Mouse (Mus musculus) midbrain, embryonic 11.5 days (tissue): ENCODE data around the gene Map4. TPM values are rescaled to one million over a fixed set of nuclear protein-coding genes. Genes with fewer than 3 reads are reported as not detected.
"Not testable (repeated sequence)": the region's sequence is repeated elsewhere in the genome, so short reads cannot be mapped to it uniquely, and the experiment has no call there.

ENCODE experiments used
- ATAC-seq: fragments of 200-750 bp; cut with Nextera tagmentation; 2 replicates; pipeline ENCODE4 v1.8.0; 2017; ENCODE audit warnings: moderate TSS enrichment, moderate library complexity; ENCODE audit not compliant: low FRiP score
- DNase-seq: peaks from one replicate; pipeline ENCODE4 v3.0.0; 2015; ENCODE audit warnings: low spot score; ENCODE audit errors: missing footprints
- H3K27ac ChIP-seq: fragments of 300-500 bp; sonication (generic); 2 replicates; pipeline ENCODE4 v1.5.1; 2014; ENCODE audit warnings: low read depth, low read length
- H3K27me3 ChIP-seq: fragments of 300-500 bp; sonication (generic); 2 replicates; pipeline ENCODE4 v1.6.1; 2014; ENCODE audit warnings: mild to moderate bottlenecking, low read length, moderate library complexity, mixed read lengths; ENCODE audit not compliant: control insufficient read depth, insufficient read depth
- H3K36me3 ChIP-seq: fragments of 300-500 bp; sonication (generic); 2 replicates; pipeline ENCODE4 v1.6.1; 2014; ENCODE audit warnings: mild to moderate bottlenecking, low read length, moderate library complexity, mixed read lengths; ENCODE audit not compliant: control insufficient read depth, insufficient read depth
- H3K4me1 ChIP-seq: fragments of 300-500 bp; sonication (generic); 2 replicates; pipeline ENCODE4 v1.6.1; 2014; ENCODE audit warnings: low read length; ENCODE audit not compliant: control insufficient read depth, insufficient read depth
- H3K4me2 ChIP-seq: fragments of 300-500 bp; sonication (generic); 2 replicates; pipeline ENCODE4 v1.6.1; 2014; ENCODE audit warnings: mild to moderate bottlenecking, moderate library complexity
- H3K4me3 ChIP-seq: fragments of 300-500 bp; sonication (generic); 2 replicates; pipeline ENCODE4 v1.5.1; 2014; ENCODE audit warnings: low read depth, low read length
- H3K9ac ChIP-seq: fragments of 300-500 bp; sonication (generic); 2 replicates; pipeline ENCODE4 v1.6.1; 2014; ENCODE audit warnings: low read length
- H3K9me3 ChIP-seq: fragments of 300-500 bp; sonication (generic); 2 replicates; pipeline ENCODE4 v1.6.1; 2016; ENCODE audit warnings: low read length; ENCODE audit not compliant: control insufficient read depth
- WGBS: fragments of 180-500 bp; shearing (Covaris S2); extraction: QIAGEN DNeasy Blood & Tissue Kit; methylation state at CpG from one replicate; pipeline ENCODE4 v1.1.7; 2014; 5-methylcytosine and 5-hydroxymethylcytosine counted together
- polyA plus RNA-seq: library from polyadenylated mRNA; unstranded; fragments of >200 nt; fragmentation: Nextera tagmentation; extraction: Ambion mirVana; gene quantifications from 2 replicates; pipeline ENCODE4 v1.2.1, GENCODE M21; 2014

Gene Map4
- polyA plus RNA-seq, 1 experiment from 2014 or later: 81.4 TPM

DNA sequence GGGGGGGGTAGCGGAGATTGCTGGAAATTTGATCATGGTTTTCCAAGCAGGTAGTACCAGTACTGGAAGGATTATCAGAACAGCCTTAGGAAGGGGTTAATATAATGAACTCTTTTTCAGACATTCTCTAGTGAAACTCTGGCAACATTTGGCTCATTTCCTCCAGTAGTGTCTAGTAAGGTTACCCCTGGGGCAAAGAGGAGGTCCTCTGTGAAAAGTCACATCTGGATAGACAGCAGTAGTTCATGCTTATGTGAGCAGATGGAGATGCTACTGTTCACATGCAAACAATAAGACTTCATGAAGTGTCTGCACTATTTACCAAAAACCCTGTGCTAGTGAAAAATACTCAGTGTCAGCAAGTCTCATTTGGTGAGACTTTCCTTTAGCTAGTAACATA, 125.9 kb downstream of the Map4 start:
- Histone ChIP-seq H3K9ac (no peak overlapping the region), H3K9me3 (no peaks in the 10 kb centered on the region), H3K4me2 (no peak overlapping the region), H3K4me3 (no peak overlapping the region), H3K36me3 (no peaks in the 10 kb centered on the region), H3K4me1 (peaks cover 26% of the 10 kb centered on the region), H3K27me3 (no peaks in the 10 kb centered on the region), H3K27ac (no peak overlapping the region)
- 93% methylated on average over 1 of the region's 1 CpGs for WGBS
- ATAC-seq (no peak), DNase-seq (no peak)

DNA sequence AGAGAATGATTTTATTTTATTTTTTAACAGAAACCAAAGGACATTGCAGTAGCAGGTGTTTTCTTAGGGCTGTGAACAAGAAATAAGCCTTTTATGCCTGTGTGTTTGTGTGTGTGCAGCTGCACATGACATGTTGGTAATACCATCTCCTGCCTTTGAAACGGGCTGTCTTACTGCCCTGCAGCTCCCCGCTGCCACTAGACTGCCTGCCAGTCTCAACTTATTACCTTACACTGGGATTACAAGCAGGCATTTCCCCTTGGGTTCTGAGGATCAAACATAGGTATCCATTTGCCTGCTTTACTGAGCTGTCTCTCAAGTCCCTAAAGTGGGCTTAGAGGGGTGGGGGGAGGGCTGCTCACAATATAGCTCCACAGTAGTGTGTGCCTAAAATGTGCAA, 129.5 kb downstream of the Map4 start:
- no peak for ATAC-seq
- 60% methylated on average over 2 of the region's 2 CpGs for WGBS
- H3K9me3 ChIP-seq: no peaks in the 10 kb centered on the region
- H3K4me3 ChIP-seq: no peak overlapping the region
- no peaks in the 10 kb centered on the region for H3K27me3 ChIP-seq
- H3K4me2 ChIP-seq: no peak overlapping the region
- DNase-seq: no peak
- no peaks in the 10 kb centered on the region for H3K4me1 ChIP-seq
- no peak overlapping the region for H3K27ac ChIP-seq
- no peak overlapping the region for H3K9ac ChIP-seq
- no peaks in the 10 kb centered on the region for H3K36me3 ChIP-seq

DNA sequence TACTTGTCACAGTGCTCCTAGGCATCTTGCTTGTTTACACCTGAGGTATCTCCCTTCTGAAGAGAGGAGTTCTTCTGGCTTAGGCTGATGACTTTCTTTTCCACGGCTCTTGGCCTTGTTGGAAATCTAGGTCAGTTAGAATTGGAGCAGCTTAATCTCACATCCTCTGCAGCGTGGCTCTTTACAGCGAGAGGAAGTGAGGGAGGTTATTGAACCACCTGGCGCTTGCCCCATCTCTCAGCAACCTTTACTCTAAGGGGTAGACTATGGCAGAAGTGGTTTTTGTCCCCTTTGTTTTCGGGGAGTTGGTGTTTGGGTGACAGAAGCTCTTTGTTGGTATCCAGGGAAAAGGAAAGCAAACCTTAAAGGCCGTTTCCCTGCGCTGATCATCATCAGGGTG, 131.1 kb downstream of the Map4 start:
- Histone ChIP-seq H3K9me3 (no peaks in the 10 kb centered on the region), H3K9ac (no peak overlapping the region), H3K4me3 (no peak overlapping the region), H3K36me3 (no peaks in the 10 kb centered on the region), H3K27me3 (no peaks in the 10 kb centered on the region), H3K4me1 (no peaks in the 10 kb centered on the region), H3K4me2 (no peak overlapping the region), H3K27ac (no peak overlapping the region)
- WGBS: 86% methylated on average over 7 of the region's 7 CpGs
- DNase-seq (no peak), ATAC-seq (no peak)

DNA sequence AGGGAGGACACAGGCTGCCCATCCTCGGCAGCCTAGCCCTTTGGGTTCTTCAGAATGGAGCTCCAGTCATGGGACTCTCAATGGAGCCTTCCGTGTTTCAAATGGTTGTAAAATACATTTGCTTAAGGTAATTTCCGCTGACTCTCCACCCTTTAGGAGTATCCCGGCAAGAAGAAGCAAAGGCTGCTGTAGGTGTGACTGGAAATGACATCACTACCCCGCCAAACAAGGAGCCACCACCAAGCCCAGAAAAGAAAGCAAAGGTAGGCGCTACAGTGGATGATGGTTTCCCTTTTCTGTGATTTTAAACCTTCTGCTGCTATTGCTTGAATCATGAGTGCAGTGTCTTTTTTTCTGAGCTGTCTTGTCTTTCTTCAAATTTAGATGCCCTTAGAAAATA, 131.6 kb downstream of the Map4 start:
- no peaks in the 10 kb centered on the region for H3K27me3 ChIP-seq
- no peak overlapping the region for H3K4me2 ChIP-seq
- DNase-seq (peak; percentile 31), ATAC-seq (no peak)
- no peaks in the 10 kb centered on the region for H3K9me3 ChIP-seq
- H3K27ac ChIP-seq: no peak overlapping the region
- H3K4me1 ChIP-seq: no peaks in the 10 kb centered on the region
- no peak overlapping the region for H3K9ac ChIP-seq
- H3K4me3 ChIP-seq: no peak overlapping the region
- 92% methylated on average over 6 of the region's 6 CpGs for WGBS
- H3K36me3 ChIP-seq: no peaks in the 10 kb centered on the region

DNA sequence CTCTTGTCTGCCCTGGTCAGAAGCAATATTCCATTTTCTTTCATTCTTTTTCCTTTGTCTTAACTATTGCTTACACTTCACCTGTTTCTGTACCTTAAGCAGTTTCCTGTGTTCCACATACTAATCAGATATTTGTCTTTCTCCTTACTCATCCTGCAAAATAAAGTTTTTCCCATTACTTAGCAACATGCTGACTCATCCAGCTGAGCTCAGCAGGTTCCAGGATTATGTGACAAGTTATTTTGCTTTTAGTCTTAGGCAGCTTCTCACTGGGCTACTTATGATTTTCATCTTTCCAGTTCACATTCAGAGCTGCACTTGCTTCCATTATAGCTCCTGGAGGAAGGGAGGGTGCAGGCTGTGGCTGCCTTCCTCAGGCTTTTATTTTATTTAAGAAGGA, 133.4 kb downstream of the Map4 start:
- Histone ChIP-seq H3K4me2 (no peak overlapping the region), H3K4me1 (no peaks in the 10 kb centered on the region), H3K9ac (no peak overlapping the region), H3K27ac (no peak overlapping the region), H3K27me3 (no peaks in the 10 kb centered on the region), H3K4me3 (no peak overlapping the region), H3K9me3 (no peaks in the 10 kb centered on the region), H3K36me3 (peaks cover 3% of the 10 kb centered on the region; the same call in 1 of the 2 replicates)
- no peak for ATAC-seq
- peak; percentile 49 for DNase-seq

DNA sequence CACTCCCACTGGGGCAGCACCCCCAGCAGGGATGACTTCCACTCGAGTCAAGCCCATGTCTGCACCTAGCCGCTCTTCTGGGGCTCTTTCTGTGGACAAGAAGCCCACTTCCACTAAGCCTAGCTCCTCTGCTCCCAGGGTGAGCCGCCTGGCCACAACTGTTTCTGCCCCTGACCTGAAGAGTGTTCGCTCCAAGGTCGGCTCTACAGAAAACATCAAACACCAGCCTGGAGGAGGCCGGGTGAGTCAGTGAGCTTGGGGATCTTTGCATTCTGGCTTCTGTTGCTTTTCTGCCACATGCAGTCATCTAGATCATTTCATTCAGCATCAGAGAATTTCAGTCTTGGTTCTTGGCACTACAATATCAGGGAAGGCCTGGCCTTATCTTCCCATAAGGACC, 137.5 kb downstream of the Map4 start:
- Histone ChIP-seq H3K9ac (no peak overlapping the region), H3K4me3 (no peak overlapping the region), H3K4me1 (no peaks in the 10 kb centered on the region), H3K36me3 (peaks cover 3% of the 10 kb centered on the region; the same call in 1 of the 2 replicates), H3K9me3 (no peaks in the 10 kb centered on the region), H3K27me3 (no peaks in the 10 kb centered on the region), H3K27ac (no peak overlapping the region), H3K4me2 (no peak overlapping the region)
- ATAC-seq (no peak), DNase-seq (no peak)
- 89% methylated on average over 6 of the region's 6 CpGs for WGBS

DNA sequence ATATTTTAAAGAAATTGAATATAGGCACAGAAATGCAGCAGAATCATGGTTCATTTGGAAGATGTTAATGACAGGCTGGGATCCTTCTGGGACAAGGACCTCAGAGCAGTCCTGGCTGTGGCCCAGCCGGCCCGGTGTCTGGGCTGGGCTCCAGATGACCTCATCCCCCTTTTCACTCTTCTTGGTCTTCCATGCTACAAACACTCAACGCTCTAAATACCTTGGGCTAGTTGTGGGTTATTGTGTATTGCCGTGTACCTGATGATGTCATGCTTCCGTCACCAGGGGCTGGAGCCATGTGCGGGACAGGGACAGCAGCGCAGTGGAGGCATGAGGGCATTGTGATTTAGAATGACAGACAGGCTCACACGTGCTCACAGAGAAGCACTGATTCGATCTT, 139.1 kb downstream of the Map4 start:
- peaks cover 3% of the 10 kb centered on the region; the same call in 1 of the 2 replicates for H3K36me3 ChIP-seq
- H3K4me2 ChIP-seq: no peak overlapping the region
- H3K27me3 ChIP-seq: no peaks in the 10 kb centered on the region
- ATAC-seq (no peak), DNase-seq (no peak)
- no peak overlapping the region for H3K27ac ChIP-seq
- no peak overlapping the region for H3K4me3 ChIP-seq
- no peaks in the 10 kb centered on the region for H3K9me3 ChIP-seq
- WGBS: 94% methylated on average over 9 of the region's 9 CpGs
- H3K4me1 ChIP-seq: no peaks in the 10 kb centered on the region
- no peak overlapping the region for H3K9ac ChIP-seq

DNA sequence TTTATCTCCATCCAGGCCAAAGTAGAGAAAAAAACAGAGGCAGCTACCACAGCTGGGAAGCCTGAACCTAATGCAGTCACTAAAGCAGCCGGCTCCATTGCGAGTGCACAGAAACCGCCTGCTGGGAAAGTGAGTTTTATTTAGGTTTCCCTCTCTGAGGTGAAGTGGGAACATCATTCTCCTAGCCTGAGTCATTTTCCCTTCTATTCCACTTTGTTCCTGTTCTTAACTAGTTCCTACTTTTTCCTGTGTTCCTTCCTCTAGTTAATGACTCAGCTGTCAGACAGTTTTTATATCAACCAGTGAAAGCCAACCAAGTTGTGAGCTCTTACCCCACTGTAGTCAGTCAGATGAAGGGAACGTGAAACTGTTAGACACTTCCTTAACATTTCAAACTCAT, 139.8 kb downstream of the Map4 start:
- ATAC-seq (no peak), DNase-seq (no peak)
- Histone ChIP-seq H3K4me1 (no peaks in the 10 kb centered on the region), H3K4me2 (no peak overlapping the region), H3K36me3 (peaks cover 3% of the 10 kb centered on the region; the same call in 1 of the 2 replicates), H3K27me3 (no peaks in the 10 kb centered on the region), H3K27ac (no peak overlapping the region), H3K4me3 (no peak overlapping the region), H3K9ac (no peak overlapping the region), H3K9me3 (no peaks in the 10 kb centered on the region)
- 89% methylated on average over 4 of the region's 4 CpGs for WGBS

DNA sequence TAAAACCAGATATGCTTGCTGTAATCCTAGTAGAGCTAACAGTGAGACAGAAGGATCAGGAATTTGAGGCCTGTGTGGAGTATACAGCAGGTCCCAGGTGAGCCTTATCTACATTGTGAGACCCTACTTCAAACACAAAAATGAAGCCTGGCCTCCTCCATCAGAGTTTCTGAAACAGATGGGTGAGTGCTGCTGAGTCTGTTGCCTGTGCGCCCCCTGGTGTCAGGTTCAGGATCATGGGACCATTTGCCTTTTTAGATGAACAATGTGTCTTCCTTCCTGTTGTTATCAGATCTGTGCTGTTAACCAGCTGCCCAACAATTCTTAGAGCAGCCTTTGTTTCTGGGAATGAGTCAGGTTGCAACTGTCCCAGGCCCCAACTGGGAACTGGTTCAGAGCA, 140.6 kb downstream of the Map4 start:
- Histone ChIP-seq H3K36me3 (peaks cover 3% of the 10 kb centered on the region; the same call in 1 of the 2 replicates), H3K27ac (no peak overlapping the region)

DNA sequence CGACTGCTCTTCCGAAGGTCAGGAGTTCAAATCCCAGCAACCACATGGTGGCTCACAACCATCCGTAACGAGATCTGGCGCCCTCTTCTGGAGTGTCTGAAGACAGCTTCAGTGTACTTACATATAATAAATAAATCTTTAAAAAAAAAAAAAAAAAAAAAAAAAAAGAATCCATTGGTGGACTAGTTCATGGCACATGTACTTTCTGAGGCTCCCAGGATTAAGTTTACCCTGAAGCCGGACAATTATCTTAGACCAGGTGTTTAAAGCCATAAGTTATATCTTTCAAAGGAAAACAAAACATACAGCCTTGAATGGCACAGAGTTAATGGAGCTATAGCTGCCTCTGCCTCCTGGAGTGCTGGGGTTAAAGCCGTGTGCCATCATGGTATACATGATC, 145.2 kb downstream of the Map4 start:
- H3K9me3 ChIP-seq, H3K4me2 ChIP-seq, ATAC-seq, H3K27me3 ChIP-seq, H3K27ac ChIP-seq, H3K9ac ChIP-seq, H3K4me1 ChIP-seq, DNase-seq, H3K4me3 ChIP-seq, H3K36me3 ChIP-seq: not testable (repeated sequence)
- WGBS: 88% methylated on average over 4 of the region's 7 CpGs

More for the DNA sequence above, 140.6 kb downstream of the Map4 start:
- peak; percentile 62 for ATAC-seq
- 0% methylated on average over 1 of the region's 1 CpGs for WGBS
- H3K4me3 ChIP-seq: no peak overlapping the region
- H3K27me3 ChIP-seq: no peaks in the 10 kb centered on the region
- no peaks in the 10 kb centered on the region for H3K9me3 ChIP-seq
- no peaks in the 10 kb centered on the region for H3K4me1 ChIP-seq
- H3K4me2 ChIP-seq: no peak overlapping the region
- peak; percentile 96 for DNase-seq
- H3K9ac ChIP-seq: no peak overlapping the region
